Mouse (Mus musculus): ENCODE measurements around the gene Baz2b. TPM values are rescaled to one million over a fixed set of nuclear protein-coding genes. Genes with fewer than 3 reads are reported as not detected.
A peak's percentile ranks its signal among the peaks of the same experiment; 100 is the strongest.

Gene Baz2b
- total and polyA plus RNA-seq, 3 experiments = 5.7 to 11.4 TPM; not detected in 1

GRCm38 (mm10) chr2:60021556-60021955 is 188.1 kb downstream of the Baz2b start:
- TF ChIP-seq SIN3A (IDR thresholded peaks at IDR 0.05; ENCODE audit: low read length) (no peak), ZC3H11A (IDR thresholded peaks at IDR 0.05; ENCODE audit: low read depth, low read length) (no peak), MAFK (IDR thresholded peaks at IDR 0.05; ENCODE audit: borderline replicate concordance, low read depth, low read length) (no peak), ZMIZ1 (IDR thresholded peaks at IDR 0.05; ENCODE audit: low read depth, low read length) (no peak), JUND (IDR thresholded peaks at IDR 0.05; ENCODE audit: low read depth, low read length) (no peak), MAZ (IDR thresholded peaks at IDR 0.05; ENCODE audit: low read depth, low read length) (no peak)

GRCm38 (mm10) chr2:60021138-60021537 is 188.5 kb downstream of the Baz2b start:
- DNase-seq (ENCODE audit: low read depth, low spot score) = no peak
- no peak overlapping the region for H3K27ac ChIP-seq (ENCODE audit: control insufficient read depth, low read depth, low read length)

More at GRCm38 (mm10) chr2:60021556-60021955, 188.1 kb downstream of the Baz2b start:
- Histone ChIP-seq H3K79me2 (ENCODE audit: control insufficient read depth, insufficient read depth, low read length, poor library complexity) (no peaks in the 10 kb centered on the region), H3K4me3 (ENCODE audit: control insufficient read depth in 1 of 2, insufficient read depth in 1 of 2, low read depth in 2 of 2, low read length in 2 of 2) (no peak overlapping the region), H3K27me3 (ENCODE audit: control insufficient read depth in 1 of 2, insufficient read depth in 2 of 2, low read length in 2 of 2) (no peaks in the 10 kb centered on the region), H3K4me1 (ENCODE audit: control insufficient read depth in 1 of 2, insufficient read depth in 2 of 2, low read length in 2 of 2) (peaks cover 0 to 10% of the 10 kb centered on the region in 2 experiments; a peak in 3 of 4 replicates), H3K27ac (ENCODE audit: control insufficient read depth, low read depth, low read length) (no peak overlapping the region), H3K9me3 (replicated peaks; ENCODE audit: insufficient read depth, low read length) (no peaks in the 10 kb centered on the region), H3K36me3 (ENCODE audit: control insufficient read depth in 1 of 2, insufficient read depth in 2 of 2, low read length in 2 of 2) (peaks cover 0 to 11% of the 10 kb centered on the region in 2 experiments; a peak in 2 of 4 replicates), H3K9ac (ENCODE audit: control insufficient read depth, low read depth, low read length, poor library complexity, severe bottlenecking) (no peak overlapping the region)
- no peak for DNase-seq (ENCODE audit: low read depth, low spot score)

GRCm38 (mm10) chr2:60019546-60020250 is 189.9 kb downstream of the Baz2b start:
- Histone ChIP-seq H3K79me2 (ENCODE audit: control insufficient read depth, insufficient read depth, low read length, poor library complexity) (no peaks in the 10 kb centered on the region), H3K9me3 (replicated peaks; ENCODE audit: insufficient read depth, low read length) (no peaks in the 10 kb centered on the region), H3K27ac (ENCODE audit: control insufficient read depth, low read depth, low read length) (peak overlapping the region; percentile 82), H3K36me3 (ENCODE audit: control insufficient read depth in 1 of 2, insufficient read depth in 2 of 2, low read length in 2 of 2) (peaks cover 0 to 11% of the 10 kb centered on the region in 2 experiments; a peak in 2 of 4 replicates), H3K27me3 (ENCODE audit: control insufficient read depth in 1 of 2, insufficient read depth in 2 of 2, low read length in 2 of 2) (no peaks in the 10 kb centered on the region), H3K9ac (ENCODE audit: control insufficient read depth, low read depth, low read length, poor library complexity, severe bottlenecking) (no peak overlapping the region), H3K4me3 (ENCODE audit: control insufficient read depth in 1 of 2, insufficient read depth in 1 of 2, low read depth in 2 of 2, low read length in 2 of 2) (no peak overlapping the region), H3K4me1 (ENCODE audit: control insufficient read depth in 1 of 2, insufficient read depth in 2 of 2, low read length in 2 of 2) (peaks cover 0 to 10% of the 10 kb centered on the region in 2 experiments; a peak in 3 of 4 replicates)
- DNase-seq (ENCODE audit: low read depth, low spot score) = peak; percentile 81
- TF ChIP-seq MXI1 (IDR thresholded peaks at IDR 0.05; ENCODE audit: low read depth, low read length) = peak; percentile 5; the same call in 1 of the 2 replicates
- peak; percentile 13 to 59; a peak in 2 of 4 replicates for TF ChIP-seq EP300 (IDR thresholded peaks at IDR 0.05; ENCODE audit: low read depth in 1 of 2, low read length in 2 of 2)
- no peak for TF ChIP-seq TBP (IDR thresholded peaks at IDR 0.05; ENCODE audit: low read depth, low read length)

More at GRCm38 (mm10) chr2:60021138-60021537, 188.5 kb downstream of the Baz2b start:
- H3K79me2 ChIP-seq (ENCODE audit: control insufficient read depth, insufficient read depth, low read length, poor library complexity) = no peaks in the 10 kb centered on the region
- peaks cover 0 to 10% of the 10 kb centered on the region in 2 experiments; a peak in 3 of 4 replicates for H3K4me1 ChIP-seq (ENCODE audit: control insufficient read depth in 1 of 2, insufficient read depth in 2 of 2, low read length in 2 of 2)
- H3K27me3 ChIP-seq (ENCODE audit: control insufficient read depth in 1 of 2, insufficient read depth in 2 of 2, low read length in 2 of 2) = no peaks in the 10 kb centered on the region
- no peak overlapping the region for H3K9ac ChIP-seq (ENCODE audit: control insufficient read depth, low read depth, low read length, poor library complexity, severe bottlenecking)
- H3K4me3 ChIP-seq (ENCODE audit: control insufficient read depth in 1 of 2, insufficient read depth in 1 of 2, low read depth in 2 of 2, low read length in 2 of 2) = no peak overlapping the region
- no peaks in the 10 kb centered on the region for H3K9me3 ChIP-seq (replicated peaks; ENCODE audit: insufficient read depth, low read length)
- no peak for TF ChIP-seq MXI1 (IDR thresholded peaks at IDR 0.05; ENCODE audit: low read depth, low read length)
- no peak for TF ChIP-seq KAT2A (conservative IDR thresholded peaks at IDR 0.05; ENCODE audit: low read depth, low read length)
- no peak for TF ChIP-seq MYB (IDR thresholded peaks at IDR 0.05; ENCODE audit: low read depth, low read length)
- TF ChIP-seq MAZ (IDR thresholded peaks at IDR 0.05; ENCODE audit: low read depth, low read length) = no peak
- no peak for TF ChIP-seq MAFK (IDR thresholded peaks at IDR 0.05; ENCODE audit: borderline replicate concordance, low read depth, low read length)
- TF ChIP-seq SMC3 (IDR thresholded peaks at IDR 0.05; ENCODE audit: low read depth, low read length) = no peak
- TF ChIP-seq GATA1 (IDR thresholded peaks at IDR 0.05; ENCODE audit: low read depth, low read length) = no peak
- TF ChIP-seq BHLHE40 (IDR thresholded peaks at IDR 0.05; ENCODE audit: borderline replicate concordance, low read depth, low read length) = no peak
- TF ChIP-seq MYC (IDR thresholded peaks at IDR 0.05; ENCODE audit: low read depth, low read length) = no peak
- no peak for TF ChIP-seq POLR2AphosphoS2 (IDR thresholded peaks at IDR 0.05; ENCODE audit: low read length)
- peaks cover 0 to 11% of the 10 kb centered on the region in 2 experiments; a peak in 2 of 4 replicates for H3K36me3 ChIP-seq (ENCODE audit: control insufficient read depth in 1 of 2, insufficient read depth in 2 of 2, low read length in 2 of 2)
